23 mouse cellular contexts compared by ENCODE assay signal in the genomic region with DNA sequence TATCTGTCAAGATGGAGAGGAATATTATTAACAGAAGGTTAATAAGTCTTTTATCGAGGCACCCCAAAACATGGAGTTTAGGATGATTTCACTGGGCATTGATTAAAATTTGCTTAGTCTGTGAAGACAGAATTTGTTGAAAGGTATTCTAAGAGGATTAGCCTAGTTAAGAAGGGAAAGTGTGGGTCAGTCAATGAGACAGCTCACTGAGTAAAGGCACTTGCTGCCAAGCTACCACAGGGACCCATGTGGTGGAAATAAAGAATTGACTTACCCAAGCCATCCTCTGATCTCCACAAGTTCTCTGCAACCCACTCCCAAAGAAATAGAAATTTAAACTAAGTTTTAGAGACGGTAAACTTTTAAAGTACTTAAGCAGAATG.
DNase-seq lines count a peak whose midpoint lies in the region; ATAC-seq and TF ChIP-seq lines count a peak whose summit lies in the region.
"Had no signal": no experiment of that assay in that cellular context is flagged by ENCODE, and none has a peak within 500 bp of the region (broad histone marks: within the 10 kb centered on the region; RNA-seq: fewer than 3 reads in every experiment).

No protein-coding gene starts in this region.

- TF ChIP-seq CTCF in heart, adult 2 months (IDR thresholded peaks at IDR 0.05), result no peak
- TF ChIP-seq CTCF in layer of hippocampus, adult 2 months (conservative IDR thresholded peaks at IDR 0.05), result no peak

- WGBS in heart, adult 2 months, result 70% methylated on average over 2 of the region's 2 CpGs
- 55% methylated on average over 2 of the region's 2 CpGs for WGBS in heart, embryonic 13.5 days

- DNase-seq in heart, adult 2 months, result no peak
- no peak for DNase-seq in heart, postnatal 25 days (ENCODE audit: low spot score)
- no peak for DNase-seq in heart, postnatal 4 days
- DNase-seq in layer of hippocampus, adult 2 months (ENCODE audit: low spot score in 2 of 2), result no peak
- no peak for DNase-seq in layer of hippocampus, adult 9-11 months
- no peak for DNase-seq in right cerebral cortex, postnatal 25 days
- DNase-seq: B cell, adult 2 months; cerebellum, adult 18-20 months; cerebellum, adult 9-10 months; gastrocnemius, adult 2 months; gastrocnemius, postnatal 14 days; kidney, adult 11 months had no signal

- no peak overlapping the region for H3K9ac ChIP-seq in heart, adult 2 months (ENCODE audit: low read depth, low read length)
- no peak overlapping the region for H3K9ac ChIP-seq in heart, embryonic 13.5 days
- H3K9ac ChIP-seq: forebrain, postnatal 0 days; hindbrain, embryonic 13.5 days; intestine, embryonic 15.5 days had no signal

- no peak for TF ChIP-seq POLR2A in heart, adult 2 months (IDR thresholded peaks at IDR 0.05; ENCODE audit: insufficient read depth, low read depth, low read length)

- H3K4me3 ChIP-seq in heart, adult 2 months, result no peak overlapping the region
- H3K4me3 ChIP-seq in heart, embryonic 13.5 days, result no peak overlapping the region
- H3K4me3 ChIP-seq in layer of hippocampus, adult 2 months, result no peak overlapping the region
- H3K4me3 ChIP-seq: forebrain, embryonic 10.5 days; gastrocnemius, adult 2 months; hindbrain, embryonic 10.5 days; hindbrain, embryonic 13.5 days; intestine, embryonic 15.5 days had no signal

- peak overlapping the region; percentile 32 for H3K4me2 ChIP-seq in heart, embryonic 13.5 days
- H3K4me2 ChIP-seq: hindbrain, embryonic 13.5 days; intestine, embryonic 15.5 days had no signal

- H3K79me2 ChIP-seq in heart, adult 2 months (replicated peaks; ENCODE audit: control insufficient read depth, insufficient read depth, low read length), result no peaks in the 10 kb centered on the region

- ATAC-seq in heart, embryonic 13.5 days (ENCODE audit: extremely low read depth, insufficient number of reproducible peaks, low FRiP score, low TSS enrichment), result no peak
- ATAC-seq: forebrain, embryonic 14.5 days; hindbrain, embryonic 16.5 days; Patski had no signal

- no peaks in the 10 kb centered on the region for H3K36me3 ChIP-seq in heart, adult 2 months (ENCODE audit: control insufficient read depth, insufficient read depth, low read length)
- H3K36me3 ChIP-seq in heart, embryonic 13.5 days, result no peaks in the 10 kb centered on the region
- H3K36me3 ChIP-seq: forebrain, embryonic 10.5 days; G1E; hindbrain, embryonic 10.5 days; hindbrain, embryonic 13.5 days; intestine, embryonic 15.5 days had no signal

- no peaks in the 10 kb centered on the region for H3K27me3 ChIP-seq in heart, adult 2 months (ENCODE audit: control insufficient read depth, insufficient read depth, low read length)
- H3K27me3 ChIP-seq in heart, embryonic 13.5 days (replicated peaks), result peaks cover 3% of the 10 kb centered on the region; the same call in 1 of the 2 replicates
- H3K27me3 ChIP-seq: CH12.LX; hindbrain, embryonic 13.5 days; intestine, embryonic 15.5 days; Patski had no signal

- intact Hi-C loops in heart, adult 2 months (cut with DNase I), result loop anchor here (1.0 kb wide), 1 partner anchor 66 kb away; no protein-coding TSS in a partner anchor
- intact Hi-C loops in heart, postnatal 25 days (cut with DNase I), result loop anchor here (5.0 kb wide), 1 partner anchor 56 kb away; no protein-coding TSS in a partner anchor

- H3K27ac ChIP-seq in heart, adult 2 months, result peak overlapping the region; percentile 63
- H3K27ac ChIP-seq in heart, embryonic 13.5 days (replicated peaks), result peak overlapping the region; percentile 80
- 0 out of 2 replicates have a peak overlapping the region, but pooled peaks have one; percentile 39 for H3K27ac ChIP-seq in layer of hippocampus, adult 2 months
- H3K27ac ChIP-seq: forebrain, embryonic 10.5 days; gastrocnemius, adult 2 months; hindbrain, embryonic 10.5 days; intestine, embryonic 15.5 days had no signal

- no peak for TF ChIP-seq EP300 in heart, adult 2 months (IDR thresholded peaks at IDR 0.05; ENCODE audit: insufficient read depth, low read depth, low read length)

- no peaks in the 10 kb centered on the region for H3K9me3 ChIP-seq in heart, embryonic 13.5 days
- H3K9me3 ChIP-seq: forebrain, embryonic 10.5 days; G1E; hindbrain, embryonic 10.5 days; hindbrain, embryonic 13.5 days; intestine, embryonic 15.5 days had no signal

- no peaks in the 10 kb centered on the region for H3K4me1 ChIP-seq in heart, adult 2 months (ENCODE audit: control insufficient read depth, insufficient read depth, low read length)
- H3K4me1 ChIP-seq in heart, embryonic 13.5 days, result peaks cover 26% of the 10 kb centered on the region
- H3K4me1 ChIP-seq: hindbrain, embryonic 10.5 days; intestine, embryonic 15.5 days had no signal
